Mouse (Mus musculus) T-helper 17 cell (primary cell): ENCODE results near the gene Sema3b.
"Not testable (repeated sequence)": the region's sequence is repeated elsewhere in the genome, so short reads cannot be mapped to it uniquely, and the experiment has no call there.

Experiments
- in situ Hi-C, 2 experiments: fragments of 300-600 bp; cut with MboI, MseI; formaldehyde crosslinking; loops; 1 replicate in 1 of 2; 2 replicates in 1 of 2; pipeline ENCODE4 v1.15.1; 2025; ENCODE audit warnings: high pct_unique_total_duplicates in 2 of 2

Sema3b gene

GRCm38 (mm10) chr9:107571534-107572326, 37.3 kb downstream of the Sema3b start:
- in situ Hi-C loops: no loop called here

GRCm38 (mm10) chr9:107570845-107571244, 38.2 kb downstream of the Sema3b start:
- in situ Hi-C loops: no loop called here

- in situ Hi-C loops: no loop called here
These were observed 39.0 kb downstream of the Sema3b start for GRCm38 (mm10) chr9:107570016-107570415.

- in situ Hi-C loops: no loop called here
These were observed 39.8 kb downstream of the Sema3b start for GRCm38 (mm10) chr9:107569270-107569669.

- in situ Hi-C loops: no loop called here
These were observed 40.4 kb downstream of the Sema3b start for GRCm38 (mm10) chr9:107568331-107569261.

- in situ Hi-C loops: no loop called here
These were observed 41.2 kb downstream of the Sema3b start, which contains the start of gene Hyal2 for GRCm38 (mm10) chr9:107567702-107568319. Hyal2 (plus strand) TSS chr9:107567945.

GRCm38 (mm10) chr9:107566855-107567254, 42.2 kb downstream of the Sema3b start:
- in situ Hi-C loops: no loop called here

GRCm38 (mm10) chr9:107566041-107566709, 42.9 kb downstream of the Sema3b start:
- in situ Hi-C loops: no loop called here

GRCm38 (mm10) chr9:107565556-107565955, 43.5 kb downstream of the Sema3b start:
- in situ Hi-C loops: not testable (repeated sequence)

GRCm38 (mm10) chr9:107563029-107563581, 45.9 kb downstream of the Sema3b start, which contains the start of gene Tusc2:
Tusc2 (plus strand) TSS chr9:107563255.
- in situ Hi-C loops: no loop called here

- in situ Hi-C loops: loop anchor here (10.0 kb wide), 2 partner anchors 1102 to 1498 kb away; partner anchors contain the start of genes Pcbp4 (in 1 of the 2) and Trex1 (in 1 of the 2)
These were observed 52.7 kb downstream of the Sema3b start for GRCm38 (mm10) chr9:107556346-107556745.

- in situ Hi-C loops: loop anchor here (10.0 kb wide), 2 partner anchors 1101 to 1499 kb away; partner anchors contain the start of genes Pcbp4 (in 1 of the 2) and Trex1 (in 1 of the 2)
These were observed 53.3 kb downstream of the Sema3b start for GRCm38 (mm10) chr9:107555701-107556100.

GRCm38 (mm10) chr9:107555031-107555457, 54.0 kb downstream of the Sema3b start:
- in situ Hi-C loops: loop anchor here (10.0 kb wide), 2 partner anchors 1100 to 1500 kb away; partner anchors contain the start of genes Pcbp4 (in 1 of the 2) and Trex1 (in 1 of the 2)

- in situ Hi-C loops: loop anchor here (5.0 to 10.0 kb wide), 3 partner anchors 73 to 1500 kb away; partner anchors contain the start of genes Pcbp4 (in 1 of the 2) and Trex1 (in 1 of the 2)
These were observed 54.7 kb downstream of the Sema3b start for GRCm38 (mm10) chr9:107554319-107554825.

GRCm38 (mm10) chr9:107553541-107554318, 55.3 kb downstream of the Sema3b start:
- in situ Hi-C loops: loop anchor here (5.0 to 10.0 kb wide), 3 partner anchors 74 to 1501 kb away; partner anchors contain the start of genes Pcbp4 (in 1 of the 2) and Trex1 (in 1 of the 2)

- in situ Hi-C loops: loop anchor here (5.0 to 10.0 kb wide), 3 partner anchors 74 to 1502 kb away; partner anchors contain the start of genes Pcbp4 (in 1 of the 2) and Trex1 (in 1 of the 2)
These were observed 56.2 kb downstream of the Sema3b start for GRCm38 (mm10) chr9:107552690-107553393.

- in situ Hi-C loops: loop anchor here (5.0 to 10.0 kb wide), 3 partner anchors 75 to 1503 kb away; partner anchors contain the start of genes Pcbp4 (in 1 of the 2) and Trex1 (in 1 of the 2)
These were observed 57.1 kb downstream of the Sema3b start for GRCm38 (mm10) chr9:107551890-107552355.
